Mouse (Mus musculus) limb, embryonic 12.5 days (tissue): Measurements from ENCODE around the gene Samd1. TPM values are rescaled to one million over a fixed set of nuclear protein-coding genes. Genes with fewer than 3 reads are reported as not detected.
A peak's percentile ranks its signal among the peaks of the same experiment; 100 is the strongest.

Experiments
- ATAC-seq: fragments of 200-750 bp; cut with Nextera tagmentation; 2 replicates; pipeline ENCODE4 v1.8.0; 2017; ENCODE audit warnings: low read depth, moderate TSS enrichment; ENCODE audit not compliant: insufficient number of reproducible peaks, insufficient read depth, low FRiP score, low TSS enrichment
- H3K27ac ChIP-seq: fragments of 300-500 bp; sonication (generic); 2 replicates; pipeline ENCODE4 v1.5.1; 2016; ENCODE audit warnings: mild to moderate bottlenecking, moderate library complexity
- H3K27me3 ChIP-seq: fragments of 300-500 bp; sonication (generic); 2 replicates; pipeline ENCODE4 v1.6.1; 2016; ENCODE audit warnings: mild to moderate bottlenecking, moderate library complexity
- H3K36me3 ChIP-seq: fragments of 300-500 bp; sonication (generic); 2 replicates; pipeline ENCODE4 v1.6.1; 2016; ENCODE audit warnings: mild to moderate bottlenecking, moderate library complexity
- H3K4me1 ChIP-seq: fragments of 300-500 bp; sonication (generic); replicated peaks from 2 replicates; pipeline ENCODE4 v1.6.1; 2016
- H3K4me2 ChIP-seq: fragments of 300-500 bp; sonication (generic); 2 replicates; pipeline ENCODE4 v1.6.1; 2016; ENCODE audit warnings: mild to moderate bottlenecking, moderate library complexity
- H3K4me3 ChIP-seq: fragments of 300-500 bp; sonication (generic); replicated peaks from 2 replicates; pipeline ENCODE4 v1.5.1; 2016; ENCODE audit warnings: mild to moderate bottlenecking
- H3K9ac ChIP-seq: fragments of 300-500 bp; sonication (generic); replicated peaks from 2 replicates; pipeline ENCODE4 v1.6.1; 2016; ENCODE audit warnings: mild to moderate bottlenecking, moderate library complexity
- H3K9me3 ChIP-seq: fragments of 300-500 bp; sonication (generic); 2 replicates; pipeline ENCODE4 v1.6.1; 2016; ENCODE audit warnings: mild to moderate bottlenecking, moderate library complexity
- WGBS: fragments of 180-500 bp; shearing (Covaris S2); methylation state at CpG from one replicate; pipeline ENCODE4 v1.1.7; 2016; 5-methylcytosine and 5-hydroxymethylcytosine counted together
- polyA plus RNA-seq: library from polyadenylated mRNA; unstranded; fragments of >200 nt; fragmentation: Nextera tagmentation; extraction: Ambion mirVana; gene quantifications from 2 replicates; pipeline ENCODE4 v1.2.1, GENCODE M21; 2016

The Samd1 gene
- polyA plus RNA-seq: 13.0 and 14.4 TPM in 2 replicates

DNA sequence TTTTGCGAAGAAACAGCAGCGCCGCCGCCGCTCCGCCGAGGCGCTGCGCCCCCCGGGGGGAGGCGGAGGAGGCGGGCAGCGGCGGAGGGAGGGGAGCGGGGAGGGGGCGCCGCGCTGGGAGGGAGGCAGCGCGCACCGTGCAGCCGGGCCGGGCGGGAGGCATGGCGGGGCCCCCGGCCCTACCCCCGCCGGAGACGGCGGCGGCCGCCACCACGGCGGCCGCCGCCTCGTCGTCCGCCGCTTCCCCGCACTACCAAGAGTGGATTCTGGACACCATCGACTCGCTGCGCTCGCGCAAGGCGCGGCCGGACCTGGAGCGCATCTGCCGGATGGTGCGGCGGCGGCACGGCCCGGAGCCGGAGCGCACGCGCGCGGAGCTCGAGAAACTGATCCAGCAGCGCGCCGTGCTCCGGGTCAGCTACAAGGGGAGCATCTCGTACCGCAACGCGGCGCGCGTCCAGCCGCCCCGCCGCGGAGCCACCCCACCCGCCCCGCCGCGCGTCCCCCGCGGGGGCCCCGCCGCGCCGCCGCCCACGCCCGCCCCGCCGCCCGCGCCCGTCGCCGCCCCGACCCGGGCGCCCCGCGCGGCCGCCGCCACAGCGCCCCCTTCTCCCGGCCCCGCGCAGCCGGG, at the start of gene Samd1:
TSS of gene Samd1 (plus strand) at position 162 of the 631 bp plus-strand sequence.
- peaks cover 39% of the 10 kb centered on the region for H3K36me3 ChIP-seq
- H3K9me3 ChIP-seq: no peaks in the 10 kb centered on the region
- under 1% methylated on average over 46 of the region's 112 CpGs for WGBS
- peaks cover 37% of the 10 kb centered on the region for H3K4me1 ChIP-seq
- H3K27ac ChIP-seq: peak within 1 kb of the TSS; percentile 99
- peaks cover 21% of the 10 kb centered on the region for H3K27me3 ChIP-seq
- ATAC-seq: no peak
- H3K4me2 ChIP-seq: peak within 1 kb of the TSS; percentile 87
- H3K4me3 ChIP-seq: peak within 1 kb of the TSS; percentile 84
- H3K9ac ChIP-seq: peak within 1 kb of the TSS; percentile 91

GRCm38 (mm10) chr8:83954749-83955105, 42.7 kb upstream of the Samd1 start:
- H3K36me3 ChIP-seq: no peaks in the 10 kb centered on the region
- H3K9me3 ChIP-seq: no peaks in the 10 kb centered on the region
- no peak overlapping the region for H3K27ac ChIP-seq
- no peaks in the 10 kb centered on the region for H3K27me3 ChIP-seq
- peak overlapping the region; percentile 73 for H3K4me2 ChIP-seq
- H3K9ac ChIP-seq: peak overlapping the region; percentile 50
- no peak for ATAC-seq
- H3K4me3 ChIP-seq: peak overlapping the region; percentile 59
- peaks cover 18% of the 10 kb centered on the region for H3K4me1 ChIP-seq
- 2% methylated on average over 14 of the region's 14 CpGs for WGBS

DNA sequence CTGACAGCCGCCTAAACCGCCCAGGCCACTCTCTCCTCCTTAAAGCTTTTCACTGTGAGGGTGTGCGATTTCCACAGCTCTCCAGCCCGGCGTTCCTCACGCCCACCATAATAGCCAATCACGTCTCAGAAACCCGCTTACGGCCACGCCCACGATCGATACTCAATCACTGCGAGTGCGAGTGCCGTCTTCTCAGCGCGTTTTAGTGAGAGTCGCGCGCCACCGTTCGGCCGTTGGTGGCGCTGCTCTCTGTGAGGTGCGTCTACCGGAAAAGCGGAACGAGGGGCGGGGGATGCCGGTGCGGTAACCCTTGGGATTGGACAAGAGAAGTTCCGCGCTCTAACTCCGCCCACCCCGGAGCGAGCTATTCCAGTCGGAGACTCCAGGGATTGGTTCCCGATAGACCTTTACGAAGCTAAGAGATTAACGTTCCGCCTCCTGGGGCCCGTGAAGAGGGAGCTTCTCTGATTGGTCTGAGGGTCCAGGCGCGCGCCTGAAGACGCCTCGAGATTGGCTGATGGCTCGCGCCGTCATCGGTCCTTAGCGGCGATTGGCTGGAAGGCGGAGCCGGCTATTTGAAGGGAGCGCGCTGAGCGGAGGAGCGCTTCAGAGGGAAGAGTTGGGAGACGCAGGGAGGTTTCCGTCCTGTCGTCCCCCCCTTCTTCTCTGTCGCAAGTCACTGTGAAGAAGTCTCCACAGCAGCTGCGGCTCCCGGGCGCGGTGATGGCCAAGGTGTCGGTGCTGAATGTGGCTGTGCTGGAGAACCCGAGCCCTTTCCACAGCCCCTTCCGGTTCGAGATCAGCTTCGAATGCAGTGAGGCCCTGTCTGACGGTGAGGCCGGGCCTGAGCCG, 42.1 kb upstream of the Samd1 start, which contains the start of the genes Gm10644 and Asf1b:
TSS of gene Gm10644 (minus strand) at position 100 of the 852 bp plus-strand sequence.
TSS of gene Asf1b (plus strand) at position 402 of the 852 bp plus-strand sequence.
- WGBS: under 1% methylated on average over 75 of the region's 75 CpGs
- no peaks in the 10 kb centered on the region for H3K9me3 ChIP-seq
- peaks cover 18% of the 10 kb centered on the region for H3K4me1 ChIP-seq
- peak within 1 kb of the TSS; percentile 73 for H3K4me2 ChIP-seq
- no peaks in the 10 kb centered on the region for H3K36me3 ChIP-seq
- peak; percentile 100 for ATAC-seq
- no peak within 1 kb of the TSS for H3K27ac ChIP-seq
- H3K4me3 ChIP-seq: peak within 1 kb of the TSS; percentile 59
- H3K9ac ChIP-seq: peak within 1 kb of the TSS; percentile 66
- no peaks in the 10 kb centered on the region for H3K27me3 ChIP-seq

DNA sequence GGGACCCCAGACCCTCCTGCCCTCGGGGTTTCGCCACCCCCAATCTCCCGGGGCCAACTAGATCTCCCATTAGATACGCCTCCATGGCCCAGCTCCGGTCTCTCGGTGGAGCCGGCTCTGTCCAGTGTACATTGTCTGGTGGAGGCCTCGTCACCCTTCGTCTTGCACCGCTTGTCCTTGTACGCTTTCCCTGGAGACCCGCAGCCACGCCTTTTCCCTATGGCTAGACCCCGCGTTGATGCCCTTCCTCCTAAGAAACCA, 41.6 kb upstream of the Samd1 start:
- 4% methylated on average over 15 of the region's 15 CpGs for WGBS

DNA sequence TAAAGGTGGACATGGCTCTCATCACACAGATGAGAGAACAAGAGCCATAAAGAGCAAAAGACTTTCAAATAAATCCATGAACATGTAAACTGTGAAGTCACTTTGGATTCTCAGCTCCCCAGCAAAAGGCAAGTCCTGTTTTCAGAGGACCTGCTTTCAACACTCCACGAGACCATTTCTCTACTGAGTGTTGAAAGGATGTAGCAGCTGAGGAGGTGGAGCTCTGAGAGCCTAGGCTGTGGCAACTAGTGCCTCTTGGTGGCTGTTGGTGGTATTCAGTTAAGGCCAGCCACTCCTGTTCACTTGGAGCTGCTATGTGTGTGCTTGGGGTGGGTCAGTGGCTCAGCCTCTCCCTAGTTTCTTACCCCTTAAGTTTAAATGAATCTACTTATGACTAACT, 40.7 kb upstream of the Samd1 start:
- no peak for ATAC-seq

More for the DNA sequence above, 41.6 kb upstream of the Samd1 start:
- no peak overlapping the region for H3K27ac ChIP-seq
- H3K36me3 ChIP-seq: no peaks in the 10 kb centered on the region
- no peak for ATAC-seq
- peaks cover 18% of the 10 kb centered on the region for H3K4me1 ChIP-seq
- H3K4me3 ChIP-seq: peak overlapping the region; percentile 59
- H3K4me2 ChIP-seq: peak overlapping the region; percentile 73
- no peaks in the 10 kb centered on the region for H3K27me3 ChIP-seq
- no peaks in the 10 kb centered on the region for H3K9me3 ChIP-seq
- H3K9ac ChIP-seq: peak overlapping the region; percentile 66

GRCm38 (mm10) chr8:83964015-83964765, 33.3 kb upstream of the Samd1 start:
- no peaks in the 10 kb centered on the region for H3K4me1 ChIP-seq
- peaks cover 41% of the 10 kb centered on the region for H3K36me3 ChIP-seq
- H3K4me2 ChIP-seq: no peak overlapping the region
- no peak overlapping the region for H3K9ac ChIP-seq
- H3K4me3 ChIP-seq: no peak overlapping the region
- 92% methylated on average over 5 of the region's 5 CpGs for WGBS
- H3K27me3 ChIP-seq: no peaks in the 10 kb centered on the region
- H3K9me3 ChIP-seq: no peaks in the 10 kb centered on the region
- no peak for ATAC-seq
- no peak overlapping the region for H3K27ac ChIP-seq

More for the DNA sequence above, 40.7 kb upstream of the Samd1 start:
- H3K4me3 ChIP-seq: peak overlapping the region; percentile 59; the same call in 1 of the 2 replicates
- H3K9me3 ChIP-seq: no peaks in the 10 kb centered on the region
- H3K27me3 ChIP-seq: no peaks in the 10 kb centered on the region
- H3K36me3 ChIP-seq: no peaks in the 10 kb centered on the region
- WGBS: 24% methylated on average over 1 of the region's 1 CpGs
- H3K4me2 ChIP-seq: peak overlapping the region; percentile 73
- no peak overlapping the region for H3K27ac ChIP-seq
- H3K4me1 ChIP-seq: peaks cover 18% of the 10 kb centered on the region
- peak overlapping the region; percentile 66; the same call in 1 of the 2 replicates for H3K9ac ChIP-seq

GRCm38 (mm10) chr8:83967701-83968100, 29.8 kb upstream of the Samd1 start:
- 91% methylated on average over 7 of the region's 7 CpGs for WGBS
- Histone ChIP-seq H3K36me3 (peaks cover 50% of the 10 kb centered on the region), H3K9ac (no peak overlapping the region), H3K4me2 (no peak overlapping the region), H3K27ac (no peak overlapping the region), H3K9me3 (no peaks in the 10 kb centered on the region), H3K4me1 (peaks cover 6% of the 10 kb centered on the region; the same call in 1 of the 2 replicates), H3K4me3 (no peak overlapping the region), H3K27me3 (no peaks in the 10 kb centered on the region)
- ATAC-seq: no peak

GRCm38 (mm10) chr8:83971121-83971520, 26.4 kb upstream of the Samd1 start:
- Histone ChIP-seq H3K4me3 (no peak overlapping the region), H3K9ac (no peak overlapping the region), H3K9me3 (no peaks in the 10 kb centered on the region), H3K36me3 (peaks cover 37% of the 10 kb centered on the region), H3K4me1 (peaks cover 19% of the 10 kb centered on the region), H3K4me2 (no peak overlapping the region), H3K27ac (no peak overlapping the region), H3K27me3 (no peaks in the 10 kb centered on the region)
- 89% methylated on average over 4 of the region's 4 CpGs for WGBS
- no peak for ATAC-seq

DNA sequence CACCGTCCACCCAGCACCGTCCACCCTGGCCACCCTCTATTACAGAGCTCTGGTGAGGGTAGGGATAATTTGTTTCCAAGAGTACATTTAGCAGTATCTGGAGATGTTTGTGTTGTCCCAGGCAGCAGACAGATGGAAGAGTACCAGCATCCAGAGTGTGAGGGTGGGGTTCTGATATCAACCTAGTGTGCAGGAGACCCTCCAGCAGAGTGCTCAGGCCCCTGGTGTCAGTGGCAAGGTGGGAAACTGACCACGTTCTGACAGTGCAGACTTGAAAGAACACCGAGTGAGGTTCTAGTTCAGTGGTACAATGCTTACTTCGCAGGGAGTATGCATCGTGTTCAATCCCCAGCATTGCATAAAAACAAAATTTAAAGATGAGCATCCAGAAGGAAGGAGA, 25.8 kb upstream of the Samd1 start:
- no peaks in the 10 kb centered on the region for H3K9me3 ChIP-seq
- peaks cover 20% of the 10 kb centered on the region for H3K4me1 ChIP-seq
- 82% methylated on average over 6 of the region's 6 CpGs for WGBS
- H3K36me3 ChIP-seq: peaks cover 34% of the 10 kb centered on the region
- H3K27me3 ChIP-seq: no peaks in the 10 kb centered on the region
- H3K9ac ChIP-seq: peak overlapping the region; percentile 92; the same call in 1 of the 2 replicates
- H3K4me2 ChIP-seq: peak overlapping the region; percentile 89
- ATAC-seq: no peak
- no peak overlapping the region for H3K27ac ChIP-seq
- peak overlapping the region; percentile 98 for H3K4me3 ChIP-seq

- under 1% methylated on average over 77 of the region's 94 CpGs for WGBS
These were observed 25.0 kb upstream of the Samd1 start, which contains the start of gene Prkaca for GRCm38 (mm10) chr8:83972150-83973120. Gene Prkaca (plus strand): TSS chr8:83972993.

More at GRCm38 (mm10) chr8:83972150-83973120, 25.0 kb upstream of the Samd1 start, which contains the start of gene Prkaca:
- no peaks in the 10 kb centered on the region for H3K9me3 ChIP-seq
- H3K36me3 ChIP-seq: peaks cover 26% of the 10 kb centered on the region
- peak within 1 kb of the TSS; percentile 99 for H3K4me2 ChIP-seq
- peaks cover 28% of the 10 kb centered on the region for H3K4me1 ChIP-seq
- peak within 1 kb of the TSS; percentile 70 for H3K27ac ChIP-seq
- H3K27me3 ChIP-seq: no peaks in the 10 kb centered on the region
- H3K4me3 ChIP-seq: peak within 1 kb of the TSS; percentile 98
- H3K9ac ChIP-seq: peak within 1 kb of the TSS; percentile 92
- peak; percentile 100 for ATAC-seq
